Mouse (Mus musculus) heart, embryonic 12.5 days (tissue): Measurements from ENCODE around the gene Crxos. TPM values are rescaled to one million over a fixed set of nuclear protein-coding genes. Genes with fewer than 3 reads are reported as not detected.
A peak's percentile ranks its signal among the peaks of the same experiment; 100 is the strongest.
"Not testable (repeated sequence)": the region's sequence is repeated elsewhere in the genome, so short reads cannot be mapped to it uniquely, and the experiment has no call there.

Experiments
- ATAC-seq: fragments of 200-750 bp; cut with Nextera tagmentation; 2 replicates; pipeline ENCODE4 v1.8.0; 2017; ENCODE audit warnings: moderate TSS enrichment, moderate library complexity; ENCODE audit not compliant: insufficient number of reproducible peaks, low FRiP score
- H3K27ac ChIP-seq: fragments of 300-500 bp; sonication (generic); 2 replicates; pipeline ENCODE4 v1.5.1; 2016; ENCODE audit warnings: mild to moderate bottlenecking, moderate library complexity; ENCODE audit not compliant: poor library complexity, severe bottlenecking
- H3K27me3 ChIP-seq: fragments of 300-500 bp; sonication (generic); replicated peaks from 2 replicates; pipeline ENCODE4 v1.6.1; 2016; ENCODE audit warnings: mild to moderate bottlenecking, moderate library complexity
- H3K36me3 ChIP-seq: fragments of 300-500 bp; sonication (generic); 2 replicates; pipeline ENCODE4 v1.6.1; 2016; ENCODE audit warnings: mild to moderate bottlenecking, moderate library complexity
- H3K4me1 ChIP-seq: fragments of 300-500 bp; sonication (generic); replicated peaks from 2 replicates; pipeline ENCODE4 v1.6.1; 2016; ENCODE audit warnings: mild to moderate bottlenecking
- H3K4me2 ChIP-seq: fragments of 300-500 bp; sonication (generic); 2 replicates; pipeline ENCODE4 v1.6.1; 2016; ENCODE audit warnings: mild to moderate bottlenecking, moderate library complexity
- H3K4me3 ChIP-seq: fragments of 300-500 bp; sonication (generic); 2 replicates; pipeline ENCODE4 v1.5.1; 2016; ENCODE audit warnings: mild to moderate bottlenecking
- H3K9ac ChIP-seq: fragments of 300-500 bp; sonication (generic); 2 replicates; pipeline ENCODE4 v1.6.1; 2016; ENCODE audit warnings: mild to moderate bottlenecking, moderate library complexity
- H3K9me3 ChIP-seq: fragments of 300-500 bp; sonication (generic); replicated peaks from 2 replicates; pipeline ENCODE4 v1.6.1; 2016; ENCODE audit warnings: mild to moderate bottlenecking, moderate library complexity
- WGBS: fragments of 180-500 bp; shearing (Covaris S2); methylation state at CpG from one replicate; pipeline ENCODE4 v1.1.7; 2016; 5-methylcytosine and 5-hydroxymethylcytosine counted together
- polyA plus RNA-seq: library from polyadenylated mRNA; unstranded; fragments of >200 nt; fragmentation: Nextera tagmentation; extraction: Ambion mirVana; gene quantifications from 2 replicates; pipeline ENCODE4 v1.2.1, GENCODE M21; 2016

Crxos gene
- polyA plus RNA-seq, 1 experiment from 2014 or later, result not detected

GRCm38 (mm10) chr7:15907971-15908590 lies 25.7 kb downstream of the Crxos start:
- H3K36me3 ChIP-seq, result no peaks in the 10 kb centered on the region
- H3K4me1 ChIP-seq, result peaks cover 5% of the 10 kb centered on the region; the same call in 1 of the 2 replicates
- H3K27me3 ChIP-seq, result no peaks in the 10 kb centered on the region
- no peak overlapping the region for H3K4me3 ChIP-seq
- no peak overlapping the region for H3K9ac ChIP-seq
- no peak overlapping the region for H3K27ac ChIP-seq
- no peak overlapping the region for H3K4me2 ChIP-seq
- no peaks in the 10 kb centered on the region for H3K9me3 ChIP-seq
- ATAC-seq, result no peak
- 46% methylated on average over 8 of the region's 8 CpGs for WGBS

- H3K27ac ChIP-seq, result no peak overlapping the region
- no peaks in the 10 kb centered on the region for H3K9me3 ChIP-seq
- H3K27me3 ChIP-seq, result no peaks in the 10 kb centered on the region
- H3K4me2 ChIP-seq, result no peak overlapping the region
- 68% methylated on average over 5 of the region's 5 CpGs for WGBS
- ATAC-seq, result no peak
- no peak overlapping the region for H3K9ac ChIP-seq
- no peaks in the 10 kb centered on the region for H3K36me3 ChIP-seq
- H3K4me3 ChIP-seq, result no peak overlapping the region
- peaks cover 5% of the 10 kb centered on the region; the same call in 1 of the 2 replicates for H3K4me1 ChIP-seq
These were observed 28.1 kb downstream of the Crxos start for GRCm38 (mm10) chr7:15910521-15910920.

DNA sequence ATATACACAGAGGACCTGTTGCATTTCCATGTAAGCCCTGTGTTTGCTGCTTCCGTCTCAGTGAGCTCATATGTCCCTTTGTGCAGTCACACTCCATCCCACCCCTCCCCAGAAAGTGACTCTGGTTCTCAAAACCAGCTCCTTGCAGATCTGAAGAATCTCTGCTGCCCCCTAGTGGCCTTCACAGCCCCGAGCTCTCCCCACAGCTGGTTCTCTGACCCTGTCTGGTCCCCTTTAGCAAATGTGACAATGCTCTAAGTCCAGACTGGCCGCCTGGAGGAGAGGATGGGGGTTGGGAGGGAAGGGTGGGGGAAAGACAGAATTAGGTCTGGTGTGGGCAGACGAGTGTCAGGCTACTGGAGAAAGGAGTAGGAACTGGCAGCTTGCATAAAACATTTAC lies 29.8 kb downstream of the Crxos start:
- no peak overlapping the region for H3K9ac ChIP-seq
- ATAC-seq, result peak; percentile 61

DNA sequence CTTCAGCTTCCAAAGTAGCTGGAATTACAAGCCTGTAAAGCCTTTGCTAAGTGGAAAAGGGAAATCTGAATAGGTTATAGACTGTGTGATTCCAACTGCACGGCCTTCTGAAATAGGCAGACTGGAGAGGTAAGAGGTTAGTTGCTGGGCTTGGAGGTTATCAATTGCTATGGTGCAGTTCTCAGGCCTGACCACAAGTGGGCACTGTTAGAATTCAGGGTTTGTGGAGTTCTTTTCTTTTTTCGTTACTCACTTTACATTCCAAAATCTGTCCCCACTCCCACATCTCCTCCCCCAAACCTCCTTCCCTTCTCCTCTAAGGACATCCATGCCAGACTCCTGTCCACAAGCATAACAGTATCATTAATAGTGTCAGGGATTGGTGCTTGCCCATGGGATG lies 31.8 kb downstream of the Crxos start:
- Histone ChIP-seq H3K4me2 (no peak overlapping the region), H3K4me3 (no peak overlapping the region), H3K36me3 (peaks cover 33% of the 10 kb centered on the region), H3K9ac (no peak overlapping the region), H3K27ac (no peak overlapping the region), H3K9me3 (no peaks in the 10 kb centered on the region), H3K27me3 (no peaks in the 10 kb centered on the region), H3K4me1 (peaks cover 5% of the 10 kb centered on the region; the same call in 1 of the 2 replicates)
- WGBS, result 30% methylated on average over 2 of the region's 2 CpGs
- ATAC-seq, result no peak

More for the DNA sequence above, 29.8 kb downstream of the Crxos start:
- H3K36me3 ChIP-seq, result peaks cover 13% of the 10 kb centered on the region
- peaks cover 5% of the 10 kb centered on the region; the same call in 1 of the 2 replicates for H3K4me1 ChIP-seq
- WGBS, result under 1% methylated on average over 4 of the region's 4 CpGs
- H3K4me3 ChIP-seq, result no peak overlapping the region
- no peaks in the 10 kb centered on the region for H3K27me3 ChIP-seq
- no peak overlapping the region for H3K4me2 ChIP-seq
- no peak overlapping the region for H3K27ac ChIP-seq
- no peaks in the 10 kb centered on the region for H3K9me3 ChIP-seq

DNA sequence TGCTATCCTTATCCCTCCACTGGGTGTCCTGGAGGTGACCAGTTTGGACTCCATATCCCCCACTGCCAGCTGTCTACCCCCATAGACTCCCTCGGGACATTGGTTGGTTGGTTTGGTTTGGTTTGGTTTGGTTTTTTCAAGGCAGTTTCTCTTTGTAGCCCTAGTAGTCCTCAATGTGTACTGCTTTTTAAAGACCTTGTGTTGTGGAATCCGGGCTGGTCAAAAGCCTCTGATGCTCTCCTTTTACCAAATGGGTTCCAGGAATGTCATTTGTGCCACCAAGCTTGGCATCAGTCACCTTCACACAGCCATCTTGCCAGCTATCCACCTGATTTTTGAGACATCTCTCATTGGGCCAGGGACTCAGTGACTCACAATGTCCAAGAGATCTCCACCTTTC lies 32.3 kb downstream of the Crxos start:
- peaks cover 8% of the 10 kb centered on the region; the same call in 1 of the 2 replicates for H3K4me1 ChIP-seq
- no peaks in the 10 kb centered on the region for H3K27me3 ChIP-seq
- no peaks in the 10 kb centered on the region for H3K9me3 ChIP-seq
- no peak overlapping the region for H3K9ac ChIP-seq
- no peak overlapping the region for H3K4me3 ChIP-seq
- no peak overlapping the region for H3K27ac ChIP-seq
- ATAC-seq, result no peak
- WGBS, result 86% methylated on average over 2 of the region's 2 CpGs
- peaks cover 38% of the 10 kb centered on the region for H3K36me3 ChIP-seq
- no peak overlapping the region for H3K4me2 ChIP-seq

DNA sequence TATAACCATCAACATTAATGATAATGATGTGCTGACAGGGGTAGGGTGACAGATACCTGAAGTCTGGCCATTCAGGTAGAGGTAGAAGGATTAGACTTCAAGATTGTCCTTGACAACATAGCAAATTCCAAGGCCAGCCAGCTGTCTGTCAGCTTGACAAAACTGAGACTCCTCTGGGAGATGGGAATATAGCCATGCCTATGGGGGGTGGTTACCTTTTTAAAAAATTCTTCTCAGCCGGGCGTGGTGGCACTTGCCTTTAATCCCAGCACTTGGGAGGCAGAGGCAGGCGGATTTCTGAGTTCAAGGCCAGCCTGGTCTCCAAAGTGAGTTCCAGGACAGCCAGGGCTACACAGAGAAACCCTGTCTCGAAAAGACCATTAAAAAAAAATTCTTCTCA lies 33.3 kb downstream of the Crxos start:
- not testable (repeated sequence) for H3K4me3 ChIP-seq, H3K9ac ChIP-seq, H3K4me2 ChIP-seq, ATAC-seq, H3K9me3 ChIP-seq, H3K27me3 ChIP-seq, H3K27ac ChIP-seq
- Histone ChIP-seq H3K36me3 (peaks cover 45% of the 10 kb centered on the region), H3K4me1 (peaks cover 18% of the 10 kb centered on the region)
- WGBS, result 85% methylated on average over 4 of the region's 4 CpGs

DNA sequence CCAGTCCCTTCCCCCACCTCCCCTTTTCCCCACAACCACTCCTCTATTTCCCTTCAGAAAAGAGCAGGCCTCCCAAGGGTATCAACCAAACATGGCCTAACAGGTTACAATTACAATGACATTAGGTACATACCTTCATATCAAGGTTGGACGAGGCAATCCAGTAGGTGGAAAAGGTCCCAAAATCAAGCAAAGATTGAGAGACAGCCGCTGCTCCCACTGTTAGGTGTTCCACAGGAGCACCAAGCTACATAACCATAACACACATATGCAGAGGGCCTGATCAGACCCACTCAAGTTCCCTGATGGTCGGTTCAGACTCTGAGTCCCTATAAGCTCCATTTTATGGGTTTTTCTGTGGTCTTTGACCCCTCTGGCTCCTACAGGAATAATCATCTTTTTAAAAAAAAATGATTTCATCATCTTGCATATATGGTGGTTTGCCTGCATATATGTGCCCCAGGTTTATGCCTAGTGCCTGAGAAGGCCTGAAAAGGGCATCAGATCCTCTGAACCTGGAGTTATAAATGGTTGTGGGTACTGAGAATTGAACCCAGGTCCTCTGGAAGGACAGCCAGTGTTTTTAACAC lies 33.8 kb downstream of the Crxos start:
- no peak overlapping the region for H3K4me2 ChIP-seq
- H3K9me3 ChIP-seq, result no peaks in the 10 kb centered on the region
- H3K4me1 ChIP-seq, result peaks cover 23% of the 10 kb centered on the region
- ATAC-seq, result no peak
- peaks cover 45% of the 10 kb centered on the region for H3K36me3 ChIP-seq
- H3K4me3 ChIP-seq, result no peak overlapping the region
- H3K27ac ChIP-seq, result no peak overlapping the region
- 76% methylated on average over 3 of the region's 3 CpGs for WGBS
- H3K27me3 ChIP-seq, result no peaks in the 10 kb centered on the region
- no peak overlapping the region for H3K9ac ChIP-seq

GRCm38 (mm10) chr7:15916996-15917395 lies 34.6 kb downstream of the Crxos start:
- peaks cover 45% of the 10 kb centered on the region for H3K36me3 ChIP-seq
- H3K9ac ChIP-seq, result no peak overlapping the region
- 86% methylated on average over 4 of the region's 4 CpGs for WGBS
- no peaks in the 10 kb centered on the region for H3K27me3 ChIP-seq
- no peaks in the 10 kb centered on the region for H3K9me3 ChIP-seq
- no peak overlapping the region for H3K4me3 ChIP-seq
- no peak for ATAC-seq
- no peak overlapping the region for H3K4me2 ChIP-seq
- H3K27ac ChIP-seq, result no peak overlapping the region
- H3K4me1 ChIP-seq, result peaks cover 25% of the 10 kb centered on the region

DNA sequence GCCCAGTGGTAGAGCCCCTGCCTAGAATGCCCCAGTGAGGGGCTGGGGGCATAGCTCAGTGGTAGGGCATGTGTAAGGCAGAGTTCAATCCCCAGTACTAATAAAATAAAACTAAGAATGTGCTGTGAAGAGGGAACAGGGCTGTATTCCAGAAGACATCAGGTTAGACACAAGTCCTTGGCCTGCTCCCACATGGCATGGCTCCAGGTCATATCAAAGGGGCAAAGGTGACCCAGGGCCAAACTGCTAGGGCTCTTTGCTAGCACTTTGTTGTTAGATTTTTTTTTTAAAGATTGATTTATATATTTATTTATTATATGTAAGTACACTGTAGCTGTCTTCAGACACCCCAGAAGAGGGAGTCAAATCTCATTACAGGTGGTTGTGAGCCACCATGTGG lies 36.0 kb downstream of the Crxos start:
- no peak overlapping the region for H3K4me2 ChIP-seq

GRCm38 (mm10) chr7:15919947-15920346 lies 37.5 kb downstream of the Crxos start:
- Histone ChIP-seq H3K27me3 (no peaks in the 10 kb centered on the region), H3K4me3 (no peak overlapping the region), H3K4me1 (peaks cover 27% of the 10 kb centered on the region), H3K36me3 (peaks cover 45% of the 10 kb centered on the region), H3K9me3 (no peaks in the 10 kb centered on the region), H3K4me2 (peak overlapping the region; percentile 88), H3K9ac (0 out of 2 replicates have a peak overlapping the region, but pooled peaks have one; percentile 21), H3K27ac (no peak overlapping the region)
- ATAC-seq, result no peak
- WGBS, result 87% methylated on average over 9 of the region's 9 CpGs

More for the DNA sequence above, 36.0 kb downstream of the Crxos start:
- H3K4me3 ChIP-seq, result no peak overlapping the region
- no peak for ATAC-seq
- H3K4me1 ChIP-seq, result peaks cover 27% of the 10 kb centered on the region
- H3K9ac ChIP-seq, result no peak overlapping the region
- H3K9me3 ChIP-seq, result no peaks in the 10 kb centered on the region
- H3K36me3 ChIP-seq, result peaks cover 45% of the 10 kb centered on the region
- H3K27me3 ChIP-seq, result no peaks in the 10 kb centered on the region
- H3K27ac ChIP-seq, result no peak overlapping the region

DNA sequence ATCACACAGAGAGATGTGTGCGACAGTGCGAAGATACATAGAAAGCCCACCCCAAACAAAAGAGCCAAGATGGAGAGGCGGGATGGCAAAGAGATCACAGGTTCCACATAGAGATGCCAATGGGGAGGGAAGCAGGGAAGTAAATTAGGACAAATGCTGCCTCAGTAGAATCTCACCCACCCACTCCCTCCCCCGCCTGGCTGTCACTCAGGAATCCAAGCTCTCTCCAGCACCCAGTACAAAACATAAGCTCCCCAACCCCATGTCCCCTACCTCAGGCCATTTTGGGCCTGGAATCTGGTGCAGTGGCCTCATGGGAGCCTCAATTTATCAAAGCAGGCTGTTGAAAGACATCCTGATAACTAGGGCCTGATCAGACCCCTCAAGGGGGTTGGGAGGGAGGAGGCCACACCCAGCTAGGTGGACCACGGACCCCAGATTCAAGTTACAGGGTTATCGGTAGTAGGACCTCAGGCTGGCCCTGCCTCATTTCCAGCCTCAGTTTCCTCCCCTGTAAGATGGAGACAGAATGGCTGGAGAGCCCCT lies 38.3 kb downstream of the Crxos start:
- WGBS, result 63% methylated on average over 6 of the region's 6 CpGs
- ATAC-seq, result no peak
- H3K9ac ChIP-seq, result peak overlapping the region; percentile 21; the same call in 1 of the 2 replicates

More for the DNA sequence above, 38.3 kb downstream of the Crxos start:
- Histone ChIP-seq H3K4me1 (peaks cover 27% of the 10 kb centered on the region), H3K4me3 (peak overlapping the region; percentile 89), H3K36me3 (peaks cover 45% of the 10 kb centered on the region), H3K27ac (no peak overlapping the region), H3K27me3 (no peaks in the 10 kb centered on the region), H3K9me3 (no peaks in the 10 kb centered on the region), H3K4me2 (peak overlapping the region; percentile 88)
